Mouse (Mus musculus): ENCODE data around the gene 4930535I16Rik.

4930535I16Rik gene

DNA sequence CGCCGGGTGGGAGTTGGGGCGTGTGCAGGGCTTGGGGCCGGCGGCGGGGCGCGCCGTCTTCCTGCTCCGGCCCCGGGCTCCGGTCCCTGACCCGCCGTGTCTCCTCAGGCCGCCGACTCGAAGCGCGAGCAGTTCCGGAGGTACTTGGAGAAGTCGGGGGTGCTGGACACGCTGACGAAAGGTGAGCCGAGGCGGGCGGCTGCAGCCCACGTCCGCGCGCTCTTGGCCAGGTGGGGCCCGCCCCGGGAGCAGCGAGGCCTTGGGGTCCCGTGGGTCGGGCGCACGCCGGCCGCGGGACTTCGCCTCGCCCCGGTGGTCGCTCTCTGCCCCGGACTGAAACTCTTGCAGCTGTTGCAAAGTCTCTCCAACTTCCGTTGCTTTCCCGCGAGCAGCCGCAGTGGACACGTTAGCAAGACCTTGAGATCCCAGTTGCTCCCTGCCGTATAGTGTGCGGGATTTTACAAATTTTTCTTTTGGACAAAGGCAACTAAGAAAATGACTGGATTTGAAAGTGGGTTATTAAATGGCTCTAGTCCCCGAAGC is 12.6 kb downstream of the 4930535I16Rik start:
- peak; percentile 31 for DNase-seq (ENCODE audit: low read depth, low spot score)

DNA sequence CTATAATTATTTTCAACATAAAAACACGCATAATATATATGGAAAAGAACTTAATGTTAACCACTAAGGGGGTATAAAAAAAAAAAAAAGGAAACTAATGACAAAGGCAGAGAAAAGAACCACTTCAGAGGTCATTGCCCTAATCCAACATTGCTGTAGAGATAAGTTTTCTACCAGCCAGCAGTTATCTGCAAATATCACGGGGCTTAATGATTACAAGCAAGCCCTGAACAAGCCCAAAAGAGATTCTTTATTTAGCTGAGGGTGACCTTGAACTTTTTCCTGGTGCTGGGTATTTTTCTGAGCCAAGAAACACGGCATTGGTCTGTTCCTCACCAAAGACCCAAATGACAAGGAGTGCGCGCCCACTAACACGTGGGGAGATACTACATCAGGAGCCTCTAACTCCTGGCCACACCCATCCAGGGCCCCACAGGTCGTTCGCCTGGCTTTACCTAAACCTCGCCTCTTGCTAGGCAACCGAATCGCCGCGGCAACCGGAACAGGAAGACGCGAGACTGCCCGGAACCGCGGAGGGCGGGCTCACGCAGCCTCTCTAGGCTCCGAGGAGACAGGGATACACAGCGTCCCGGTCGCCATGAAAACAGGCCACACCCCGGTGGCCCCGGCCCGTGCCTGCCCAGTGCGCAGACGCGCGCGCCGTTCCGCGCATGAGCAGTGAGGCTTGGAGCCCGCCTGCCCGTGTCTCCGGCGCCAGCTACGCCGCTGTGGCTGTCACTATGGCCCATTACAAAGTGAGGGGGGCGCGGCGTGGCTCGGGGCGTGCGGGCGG is 13.3 kb downstream of the 4930535I16Rik start, which contains the start of gene Mycbp:
Mycbp (plus strand) TSS at position 500 of the 793 bp plus-strand sequence.
- peak; percentile 97 for DNase-seq (ENCODE audit: low read depth, low spot score)

DNA sequence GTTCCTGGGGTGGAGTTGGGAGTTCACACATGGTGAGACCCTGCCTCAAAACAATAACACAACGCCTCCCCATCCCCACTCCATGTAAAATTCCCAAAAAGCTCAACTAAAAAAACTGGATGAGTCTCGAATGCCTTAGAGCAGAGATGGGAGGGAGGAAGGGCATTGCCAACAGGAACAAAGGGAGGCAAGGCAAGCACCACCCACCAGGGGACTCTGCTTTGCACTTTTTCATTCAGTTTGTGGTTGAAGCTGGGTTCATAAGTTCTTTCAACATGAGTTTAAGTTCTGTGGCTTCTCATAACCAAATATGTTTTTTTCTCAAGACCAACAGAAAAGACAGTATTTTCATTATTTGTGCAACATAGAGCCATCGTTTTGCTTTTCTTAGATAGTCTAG is 14.4 kb downstream of the 4930535I16Rik start:
- no peak for DNase-seq (ENCODE audit: low read depth, low spot score)

DNA sequence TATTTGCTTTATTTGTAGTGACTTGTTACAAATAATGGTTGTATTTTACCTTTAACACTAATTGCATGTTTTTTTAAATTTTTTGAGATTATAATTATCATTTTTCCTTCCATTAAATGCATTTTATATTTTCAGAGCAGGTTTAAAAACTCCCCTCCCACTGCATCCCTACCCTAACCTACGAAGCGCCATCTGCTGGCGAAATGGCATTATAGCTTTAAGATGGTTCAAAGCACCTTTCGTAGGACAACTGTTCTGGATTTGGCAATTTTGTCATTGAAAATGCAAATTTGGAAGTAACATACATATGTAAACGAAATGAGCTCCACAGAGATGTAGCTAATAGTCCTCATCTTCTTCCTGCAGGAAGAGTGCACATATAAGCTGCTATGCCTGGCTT is 19.1 kb downstream of the 4930535I16Rik start:
- DNase-seq (ENCODE audit: low read depth, low spot score), result peak; percentile 48

DNA sequence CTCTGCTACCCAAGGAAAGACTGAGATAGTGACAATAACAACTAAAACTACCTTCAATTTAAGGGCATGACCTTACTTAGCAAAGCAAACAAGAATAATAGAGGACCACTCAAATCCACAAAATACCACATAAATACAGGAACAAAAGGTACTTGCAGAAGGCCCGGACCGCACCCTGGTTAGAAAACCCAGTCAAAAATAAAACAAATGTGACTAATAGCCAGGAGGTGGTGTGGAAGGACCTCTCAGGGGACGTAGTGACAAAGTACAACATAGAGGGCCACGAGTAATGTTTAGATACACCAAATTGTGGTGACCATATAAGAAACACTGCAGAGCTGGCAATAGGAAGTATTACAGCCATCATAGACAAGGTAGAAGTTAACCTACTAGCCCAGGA is 23.5 kb downstream of the 4930535I16Rik start:
- DNase-seq (ENCODE audit: low read depth, low spot score), result no peak

DNA sequence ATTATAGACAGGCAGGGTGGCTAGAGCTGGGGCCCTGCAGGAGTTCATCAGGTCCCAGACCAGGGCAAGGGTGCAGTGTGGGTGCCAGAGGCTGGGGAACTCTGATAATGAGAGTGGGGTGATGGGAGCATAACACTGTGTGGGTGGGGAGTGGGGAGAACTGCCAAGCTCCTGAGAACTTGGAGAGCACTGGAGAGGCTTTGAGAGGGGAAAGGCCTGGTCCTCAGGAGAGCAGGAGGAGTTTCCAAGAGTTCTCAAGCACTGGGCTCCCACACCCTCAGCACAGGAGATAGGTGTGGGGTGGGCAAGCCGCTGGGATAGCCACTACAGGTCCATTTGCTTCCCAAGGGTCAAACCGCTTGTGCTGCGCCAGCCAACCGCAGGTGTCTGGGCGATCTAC is 24.1 kb downstream of the 4930535I16Rik start:
- no peak for DNase-seq (ENCODE audit: low read depth, low spot score)

All from forelimb bud, embryonic 11.5 days (tissue).